Mouse (Mus musculus) heart, postnatal 0 days (tissue): ENCODE measurements around the gene Gm11037.

ENCODE experiments used
- CTCF ChIP-seq: IDR thresholded peaks from 2 replicates; pipeline ENCODE4 v1.5.1; 2016; ENCODE audit warnings: antibody characterized with exemption, control low read depth, low read depth
- EP300 ChIP-seq: IDR thresholded peaks from 2 replicates; pipeline ENCODE4 v1.6.1; 2016; ENCODE audit warnings: antibody characterized with exemption, low read depth

DNA sequence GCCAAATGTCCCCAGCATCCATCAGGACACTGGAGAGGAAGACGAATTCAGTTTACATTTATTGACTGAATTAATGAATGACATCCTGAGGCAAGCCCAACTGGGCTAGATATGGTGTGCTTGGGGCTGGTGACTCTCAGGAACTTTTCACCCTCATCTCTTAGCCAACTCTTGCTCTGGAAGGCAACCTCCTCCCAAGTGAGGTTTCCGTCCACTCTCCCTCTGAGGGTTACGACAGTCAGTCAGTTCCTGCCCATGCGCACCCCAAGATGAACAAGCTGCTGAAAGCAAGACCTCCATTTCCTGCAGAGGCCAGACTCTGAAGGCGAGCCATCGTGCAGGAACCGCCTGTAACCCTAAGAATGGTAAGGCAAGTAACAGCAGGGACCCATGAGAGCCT is 23.7 kb downstream of the Gm11037 start:
- TF ChIP-seq CTCF, result no peak
- no peak for TF ChIP-seq EP300
